Mouse (Mus musculus): ENCODE measurements at regions not wholly inside any gene's neighbourhood (a gene's known extent, or its start where the extent isn't known, plus 50 kb on each side); places are given as distances from the start of the nearest gene placed in this dataset.
A peak's percentile ranks its signal among the peaks of the same experiment; 100 is the strongest.

GRCm38 (mm10) chr2:48456072-48457040 lies 357.6 kb upstream of the Acvr2a start:
- TF ChIP-seq SRF (IDR thresholded peaks at IDR 0.05; ENCODE audit: control insufficient read depth, insufficient read length, low read depth) (no peak), MAX (IDR thresholded peaks at IDR 0.05; ENCODE audit: low read depth) (no peak), POLR2A (IDR thresholded peaks at IDR 0.05; ENCODE audit: insufficient read length, low read depth) (no peak), TCF3 (IDR thresholded peaks at IDR 0.05; ENCODE audit: insufficient read length, low read depth) (no peak), CEBPB (IDR thresholded peaks at IDR 0.05; ENCODE audit: insufficient read depth, poor library complexity, severe bottlenecking) (peak; percentile 53; the same call in 1 of the 2 replicates), MYOD1 (IDR thresholded peaks at IDR 0.05; ENCODE audit: control insufficient read depth in 1 of 3, insufficient read length in 2 of 3, low read depth in 2 of 3) (peak in 2 of 3 experiments; percentile 11 to 47), MYOG (IDR thresholded peaks at IDR 0.05; ENCODE audit: control insufficient read depth in 1 of 3, insufficient read depth in 1 of 3, insufficient read length in 2 of 3, low read depth in 2 of 3) (peak in 1 of 3 experiments; percentile 45)
- Histone ChIP-seq H3K27me3 (ENCODE audit: control insufficient read depth, insufficient read depth, insufficient read length) (no peaks in the 10 kb centered on the region), H3K4me2 (ENCODE audit: low read depth) (peak overlapping the region; percentile 82), H3ac (ENCODE audit: control insufficient read depth, insufficient read length) (no peak overlapping the region), H3K4me3 (no peak overlapping the region), H3K36me3 (ENCODE audit: control insufficient read depth, insufficient read depth) (no peaks in the 10 kb centered on the region), H3K79me2 (ENCODE audit: control insufficient read depth, insufficient read depth) (no peaks in the 10 kb centered on the region)

- H3K4me2 ChIP-seq (ENCODE audit: low read depth) = peak overlapping the region; percentile 82
- no peaks in the 10 kb centered on the region for H3K27me3 ChIP-seq (ENCODE audit: control insufficient read depth, insufficient read depth, insufficient read length)
- H3K36me3 ChIP-seq (ENCODE audit: control insufficient read depth, insufficient read depth) = no peaks in the 10 kb centered on the region
- no peak overlapping the region for H3ac ChIP-seq (ENCODE audit: control insufficient read depth, insufficient read length)
- no peaks in the 10 kb centered on the region for H3K79me2 ChIP-seq (ENCODE audit: control insufficient read depth, insufficient read depth)
- no peak for TF ChIP-seq USF1 (IDR thresholded peaks at IDR 0.05; ENCODE audit: low read depth)
- TF ChIP-seq MAX (IDR thresholded peaks at IDR 0.05; ENCODE audit: low read depth) = no peak
- no peak for TF ChIP-seq E2F4 (IDR thresholded peaks at IDR 0.05; ENCODE audit: insufficient read depth)
- TF ChIP-seq CEBPB (IDR thresholded peaks at IDR 0.05; ENCODE audit: insufficient read depth, poor library complexity, severe bottlenecking) = no peak
- no peak for TF ChIP-seq TCF12 (IDR thresholded peaks at IDR 0.05; ENCODE audit: insufficient read depth, poor library complexity, severe bottlenecking)
- TF ChIP-seq MYOG (IDR thresholded peaks at IDR 0.05; ENCODE audit: control insufficient read depth in 1 of 3, insufficient read depth in 1 of 3, insufficient read length in 2 of 3, low read depth in 2 of 3) = no peak
- TF ChIP-seq SRF (IDR thresholded peaks at IDR 0.05; ENCODE audit: control insufficient read depth, insufficient read length, low read depth) = no peak
- no peak for TF ChIP-seq POLR2A (IDR thresholded peaks at IDR 0.05; ENCODE audit: insufficient read length, low read depth)
- no peak for TF ChIP-seq POLR2AphosphoS2 (IDR thresholded peaks at IDR 0.05; ENCODE audit: insufficient read length, low read depth)
- no peak for TF ChIP-seq TCF3 (IDR thresholded peaks at IDR 0.05; ENCODE audit: insufficient read length, low read depth)
- TF ChIP-seq MYOD1 (IDR thresholded peaks at IDR 0.05; ENCODE audit: control insufficient read depth in 1 of 3, insufficient read length in 2 of 3, low read depth in 2 of 3) = no peak
- no peak for TF ChIP-seq REST (IDR thresholded peaks at IDR 0.05; ENCODE audit: insufficient read depth, insufficient read length)
- no peak overlapping the region for H3K4me3 ChIP-seq
Measured at GRCm38 (mm10) chr2:48457117-48457516, 356.8 kb upstream of the Acvr2a start.

DNA sequence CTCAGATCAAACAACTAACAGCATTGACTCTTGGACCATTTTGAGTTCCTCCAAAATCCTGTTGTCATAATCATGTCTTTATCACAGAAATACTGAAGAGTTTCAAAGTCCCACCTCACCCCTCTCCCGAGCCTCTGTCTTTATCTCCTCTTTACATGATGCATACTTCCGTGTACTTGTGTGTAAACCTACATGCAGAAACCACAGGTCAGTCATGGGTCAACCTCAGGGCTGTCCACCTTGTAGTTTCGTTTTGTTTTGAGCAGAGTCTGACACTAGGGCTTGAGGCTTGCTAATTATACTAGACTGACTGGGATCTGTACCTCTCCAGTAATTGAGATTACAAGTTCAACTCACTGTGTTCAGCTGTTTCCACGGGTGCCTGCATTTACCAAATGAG lies 348.4 kb upstream of the Acvr2a start:
- no peak for TF ChIP-seq MYOG (IDR thresholded peaks at IDR 0.05; ENCODE audit: control insufficient read depth in 1 of 3, insufficient read depth in 1 of 3, insufficient read length in 2 of 3, low read depth in 2 of 3)
- TF ChIP-seq POLR2A (IDR thresholded peaks at IDR 0.05; ENCODE audit: insufficient read length, low read depth) = no peak
- TF ChIP-seq SRF (IDR thresholded peaks at IDR 0.05; ENCODE audit: control insufficient read depth, insufficient read length, low read depth) = no peak
- no peak for TF ChIP-seq USF1 (IDR thresholded peaks at IDR 0.05; ENCODE audit: low read depth)
- no peak for TF ChIP-seq MYOD1 (IDR thresholded peaks at IDR 0.05; ENCODE audit: control insufficient read depth in 1 of 3, insufficient read length in 2 of 3, low read depth in 2 of 3)
- TF ChIP-seq POLR2AphosphoS2 (IDR thresholded peaks at IDR 0.05; ENCODE audit: insufficient read length, low read depth) = no peak
- TF ChIP-seq TCF3 (IDR thresholded peaks at IDR 0.05; ENCODE audit: insufficient read length, low read depth) = no peak
- no peak for TF ChIP-seq CEBPB (IDR thresholded peaks at IDR 0.05; ENCODE audit: insufficient read depth, poor library complexity, severe bottlenecking)
- no peak for TF ChIP-seq MAX (IDR thresholded peaks at IDR 0.05; ENCODE audit: low read depth)
- TF ChIP-seq REST (IDR thresholded peaks at IDR 0.05; ENCODE audit: insufficient read depth, insufficient read length) = no peak
- TF ChIP-seq E2F4 (IDR thresholded peaks at IDR 0.05; ENCODE audit: insufficient read depth) = no peak
- TF ChIP-seq TCF12 (IDR thresholded peaks at IDR 0.05; ENCODE audit: insufficient read depth, poor library complexity, severe bottlenecking) = no peak
- H3ac ChIP-seq (ENCODE audit: control insufficient read depth, insufficient read length) = no peak overlapping the region
- H3K79me2 ChIP-seq (ENCODE audit: control insufficient read depth, insufficient read depth) = no peaks in the 10 kb centered on the region
- no peak overlapping the region for H3K4me2 ChIP-seq (ENCODE audit: low read depth)
- H3K27me3 ChIP-seq (ENCODE audit: control insufficient read depth, insufficient read depth, insufficient read length) = no peaks in the 10 kb centered on the region
- H3K36me3 ChIP-seq (ENCODE audit: control insufficient read depth, insufficient read depth) = no peaks in the 10 kb centered on the region
- H3K4me3 ChIP-seq = no peak overlapping the region

GRCm38 (mm10) chr2:48468895-48469294 lies 345.0 kb upstream of the Acvr2a start:
- Histone ChIP-seq H3K27me3 (ENCODE audit: control insufficient read depth, insufficient read depth, insufficient read length) (no peaks in the 10 kb centered on the region), H3ac (ENCODE audit: control insufficient read depth, insufficient read length) (no peak overlapping the region), H3K79me2 (ENCODE audit: control insufficient read depth, insufficient read depth) (no peaks in the 10 kb centered on the region), H3K4me2 (ENCODE audit: low read depth) (no peak overlapping the region), H3K36me3 (ENCODE audit: control insufficient read depth, insufficient read depth) (no peaks in the 10 kb centered on the region), H3K4me3 (no peak overlapping the region)
- TF ChIP-seq TCF3 (IDR thresholded peaks at IDR 0.05; ENCODE audit: insufficient read length, low read depth) (no peak), REST (IDR thresholded peaks at IDR 0.05; ENCODE audit: insufficient read depth, insufficient read length) (no peak), TCF12 (IDR thresholded peaks at IDR 0.05; ENCODE audit: insufficient read depth, poor library complexity, severe bottlenecking) (no peak), E2F4 (IDR thresholded peaks at IDR 0.05; ENCODE audit: insufficient read depth) (no peak), MAX (IDR thresholded peaks at IDR 0.05; ENCODE audit: low read depth) (no peak), SRF (IDR thresholded peaks at IDR 0.05; ENCODE audit: control insufficient read depth, insufficient read length, low read depth) (no peak), POLR2AphosphoS2 (IDR thresholded peaks at IDR 0.05; ENCODE audit: insufficient read length, low read depth) (no peak), CEBPB (IDR thresholded peaks at IDR 0.05; ENCODE audit: insufficient read depth, poor library complexity, severe bottlenecking) (no peak), USF1 (IDR thresholded peaks at IDR 0.05; ENCODE audit: low read depth) (no peak)

All from myocyte (in vitro differentiated cells).